12 mouse cellular contexts compared by ENCODE assay signal in the genomic region with DNA sequence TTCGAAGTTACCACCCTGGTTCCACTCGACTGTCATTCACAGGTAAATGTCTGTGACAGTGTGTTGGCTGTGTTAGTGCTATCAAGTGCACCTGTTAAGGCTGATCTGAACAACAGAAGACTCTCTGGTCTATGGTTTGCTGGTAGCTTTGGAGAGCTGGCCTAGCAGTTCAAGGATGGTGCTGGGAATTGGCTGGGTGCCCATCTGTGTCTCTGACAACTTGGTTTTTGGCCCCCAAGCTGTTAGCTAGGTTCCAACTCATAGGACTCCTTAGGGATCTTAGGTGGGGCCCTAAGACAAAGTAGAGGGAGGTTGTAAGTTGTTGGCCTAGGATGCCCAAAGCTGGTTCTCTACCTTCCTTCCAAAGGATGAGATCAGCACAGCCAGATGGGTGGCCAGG. TPM values are rescaled to one million over a fixed set of nuclear protein-coding genes. Genes with fewer than 3 reads are reported as not detected.
DNase-seq lines count a peak whose midpoint lies in the region.
"Had no signal": no experiment of that assay in that cellular context is flagged by ENCODE, and none has a peak within 500 bp of the region (broad histone marks: within the 10 kb centered on the region; RNA-seq: fewer than 3 reads in every experiment).

No protein-coding gene starts in this region.

- DNase-seq in adrenal gland, postnatal 14 days = peak; percentile 50
- no peak for DNase-seq in adrenal gland, postnatal 4 days (ENCODE audit: low spot score in 2 of 2)
- DNase-seq in adrenal gland, postnatal 36 days = peak; percentile 53 to 55
- no peak for DNase-seq in adrenal gland, adult 8-10 months
- DNase-seq: cerebellum, adult 11 months; cerebellum, adult 18-20 months; cerebellum, adult 8-10 months; cerebellum, postnatal 14 days; cerebellum, postnatal 36 days; embryo, embryonic 11 days; gastrocnemius, adult 2 months had no signal

RNA-seq across cellular contexts. Expression of a gene that starts 10.4 kb away (rescaled TPM):
- total RNA-seq in adrenal gland, postnatal 14 days (2021) = 0.22 and 0.30 TPM in 2 replicates
- under 1 TPM in 1 of 2 experiments, not detected in 1; 0.28 TPM for total RNA-seq in adrenal gland, postnatal 4 days (2021)
- total RNA-seq in adrenal gland, postnatal 36 days (2021) = under 1 TPM in 1 of 2 experiments, not detected in 1; 0.33 TPM
- total RNA-seq in adrenal gland, adult 8-10 months (2022) = under 1 TPM; 0.13 to 0.43 (median 0.31) TPM
- total RNA-seq: common myeloid progenitor, adult 5-6 weeks had no signal

RNA-seq across cellular contexts. Expression of a gene that starts 33.1 kb away (rescaled TPM):
- total RNA-seq in adrenal gland, postnatal 14 days (2021) = 22.9 and 26.2 TPM in 2 replicates
- 10 to 100 TPM; 24.4 to 26.7 TPM for total RNA-seq in adrenal gland, postnatal 4 days (2021)
- total RNA-seq in adrenal gland, postnatal 36 days (2021) = 10 to 100 TPM in 1 of 2 experiments, 1 to 10 TPM in 1; 8.1 to 13.0 TPM
- total RNA-seq in adrenal gland, adult 8-10 months (2022) = 10 to 100 TPM in 1 of 4 experiments, 1 to 10 TPM in 3; 5.7 to 10.7 (median 7.3) TPM

Comparison
In these comparisons a context has a peak if more than half of its experiments do, and no peak if none do; other contexts are left out.
1. DNase-seq: peak in adrenal gland, postnatal 14 days (single experiment) and adrenal gland, postnatal 36 days (2 of 2); none in adrenal gland, postnatal 4 days (0 of 2) and adrenal gland, adult 8-10 months (single experiment).